Mouse (Mus musculus): ENCODE results near the gene Crmp1. TPM values are rescaled to one million over a fixed set of nuclear protein-coding genes. Genes with fewer than 3 reads are reported as not detected.

The Crmp1 gene
- polyA plus RNA-seq, 2 experiments, result 9.3 to 15.3 TPM

- no peak for TF ChIP-seq POLR2A (IDR thresholded peaks at IDR 0.05; ENCODE audit: borderline replicate concordance, extremely low read depth, insufficient read depth, insufficient read length)
- no peak overlapping the region for H3K4me2 ChIP-seq (replicated peaks; ENCODE audit: low read depth, low read length, severe bottlenecking)
- no peaks in the 10 kb centered on the region for H3K36me3 ChIP-seq (ENCODE audit: control insufficient read depth, insufficient read depth, low read length)
- DNase-seq (ENCODE audit: low spot score) (no peak), ATAC-seq (ENCODE audit: low FRiP score, low read depth) (no peak)
- H3K9me3 ChIP-seq (ENCODE audit: control insufficient read depth, low read length), result no peaks in the 10 kb centered on the region
- no peak overlapping the region for H3K27ac ChIP-seq (replicated peaks; ENCODE audit: low read depth, low read length)
- H3K4me1 ChIP-seq (ENCODE audit: control insufficient read depth, insufficient read depth, low read length), result no peaks in the 10 kb centered on the region
- H3K9ac ChIP-seq (ENCODE audit: low read depth, low read length, severe bottlenecking), result no peak overlapping the region
- no peak overlapping the region for H3K4me3 ChIP-seq (replicated peaks; ENCODE audit: low read length)
- H3K27me3 ChIP-seq (ENCODE audit: control insufficient read depth, insufficient read depth, low read length), result no peaks in the 10 kb centered on the region
- 73% methylated on average over 9 of the region's 9 CpGs for WGBS
These were observed 49.2 kb downstream of the Crmp1 start for GRCm38 (mm10) chr5:37290983-37291382.

DNA sequence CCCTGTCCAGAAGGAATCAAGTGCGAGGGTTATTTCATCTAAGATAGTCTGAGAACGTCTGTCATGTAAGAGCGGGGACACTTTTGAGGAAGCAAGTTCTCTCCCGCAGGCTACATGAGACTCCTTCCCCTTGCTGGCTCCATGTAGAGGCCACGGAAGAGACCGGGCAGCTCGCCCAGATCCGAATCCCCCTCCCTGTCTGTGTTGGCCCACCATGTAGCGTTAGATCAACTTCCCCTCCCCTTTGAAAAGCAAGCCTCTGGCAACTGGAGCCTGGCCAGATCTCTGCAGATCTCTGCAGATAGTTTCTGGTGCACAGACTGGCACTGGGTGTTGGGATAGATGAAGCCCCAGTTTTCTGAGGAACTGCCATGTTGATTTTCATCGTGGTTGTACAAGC is 55.0 kb downstream of the Crmp1 start:
- Histone ChIP-seq H3K4me2 (replicated peaks; ENCODE audit: low read depth, low read length, severe bottlenecking) (no peak overlapping the region), H3K27me3 (ENCODE audit: control insufficient read depth, insufficient read depth, low read length) (no peaks in the 10 kb centered on the region), H3K9me3 (ENCODE audit: control insufficient read depth, low read length) (no peaks in the 10 kb centered on the region), H3K9ac (ENCODE audit: low read depth, low read length, severe bottlenecking) (no peak overlapping the region), H3K27ac (replicated peaks; ENCODE audit: low read depth, low read length) (no peak overlapping the region), H3K36me3 (ENCODE audit: control insufficient read depth, insufficient read depth, low read length) (peaks cover 25% of the 10 kb centered on the region), H3K4me1 (ENCODE audit: control insufficient read depth, insufficient read depth, low read length) (no peaks in the 10 kb centered on the region), H3K4me3 (replicated peaks; ENCODE audit: low read length) (no peak overlapping the region)
- WGBS, result 61% methylated on average over 10 of the region's 10 CpGs
- DNase-seq (ENCODE audit: low spot score) (no peak), ATAC-seq (ENCODE audit: low FRiP score, low read depth) (no peak)
- TF ChIP-seq POLR2A (IDR thresholded peaks at IDR 0.05; ENCODE audit: borderline replicate concordance, extremely low read depth, insufficient read depth, insufficient read length), result no peak

DNA sequence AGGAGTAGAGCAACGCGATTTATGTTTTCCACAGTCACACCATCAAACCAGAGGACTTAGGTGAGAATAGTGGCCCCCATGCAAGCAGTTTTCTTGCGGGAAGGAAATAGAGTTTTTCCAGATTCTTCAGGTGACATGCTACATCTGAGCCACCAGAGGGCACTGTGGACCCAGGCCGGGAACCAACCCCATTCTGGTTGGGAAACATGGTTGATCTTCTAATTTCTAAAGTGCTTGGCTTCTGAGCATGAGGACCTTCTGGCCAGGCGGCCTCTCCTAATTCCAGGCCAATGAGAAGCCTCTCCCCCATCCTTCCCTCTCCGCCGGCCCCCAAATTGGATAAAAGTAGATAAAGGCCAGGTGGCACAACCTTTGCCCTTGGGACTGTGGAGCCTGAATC is 56.6 kb downstream of the Crmp1 start:
- ATAC-seq (ENCODE audit: low FRiP score, low read depth) (no peak), DNase-seq (ENCODE audit: low spot score) (peak; percentile 10)
- no peak overlapping the region for H3K4me2 ChIP-seq (replicated peaks; ENCODE audit: low read depth, low read length, severe bottlenecking)
- H3K27ac ChIP-seq (replicated peaks; ENCODE audit: low read depth, low read length), result no peak overlapping the region
- H3K27me3 ChIP-seq (ENCODE audit: control insufficient read depth, insufficient read depth, low read length), result no peaks in the 10 kb centered on the region
- no peak overlapping the region for H3K4me3 ChIP-seq (replicated peaks; ENCODE audit: low read length)
- TF ChIP-seq POLR2A (IDR thresholded peaks at IDR 0.05; ENCODE audit: borderline replicate concordance, extremely low read depth, insufficient read depth, insufficient read length), result peak; percentile 20; the same call in 1 of the 2 replicates
- H3K36me3 ChIP-seq (ENCODE audit: control insufficient read depth, insufficient read depth, low read length), result peaks cover 35% of the 10 kb centered on the region
- 22% methylated on average over 7 of the region's 7 CpGs for WGBS
- no peaks in the 10 kb centered on the region for H3K4me1 ChIP-seq (ENCODE audit: control insufficient read depth, insufficient read depth, low read length)
- no peak overlapping the region for H3K9ac ChIP-seq (ENCODE audit: low read depth, low read length, severe bottlenecking)
- no peaks in the 10 kb centered on the region for H3K9me3 ChIP-seq (ENCODE audit: control insufficient read depth, low read length)

DNA sequence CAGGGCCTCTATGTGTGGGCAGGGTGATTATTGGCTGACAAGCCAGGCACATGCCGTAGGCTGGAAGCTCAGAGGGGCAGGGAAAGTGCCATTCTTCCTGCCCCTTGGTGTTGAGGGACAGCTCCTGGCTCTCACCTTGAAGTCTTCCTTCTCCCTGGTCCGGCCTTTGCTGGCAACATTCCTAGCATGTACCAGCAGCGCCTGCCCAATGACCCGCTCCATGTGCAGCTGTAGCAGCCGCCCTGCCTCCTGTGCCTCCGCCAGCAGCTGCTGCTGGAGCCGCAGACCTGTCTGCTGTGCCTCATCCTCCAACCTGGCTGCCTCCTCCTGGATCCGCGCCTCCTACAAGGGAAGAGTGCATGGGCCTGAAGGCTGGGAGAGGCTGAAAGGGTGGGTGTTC is 68.3 kb downstream of the Crmp1 start:
- Histone ChIP-seq H3K4me3 (replicated peaks; ENCODE audit: low read length) (no peak overlapping the region), H3K9me3 (ENCODE audit: control insufficient read depth, low read length) (peaks cover 4% of the 10 kb centered on the region; the same call in 1 of the 2 replicates), H3K27ac (replicated peaks; ENCODE audit: low read depth, low read length) (no peak overlapping the region), H3K4me2 (replicated peaks; ENCODE audit: low read depth, low read length, severe bottlenecking) (no peak overlapping the region), H3K27me3 (ENCODE audit: control insufficient read depth, insufficient read depth, low read length) (no peaks in the 10 kb centered on the region), H3K9ac (ENCODE audit: low read depth, low read length, severe bottlenecking) (no peak overlapping the region), H3K4me1 (ENCODE audit: control insufficient read depth, insufficient read depth, low read length) (no peaks in the 10 kb centered on the region), H3K36me3 (ENCODE audit: control insufficient read depth, insufficient read depth, low read length) (peaks cover 96% of the 10 kb centered on the region)
- DNase-seq (ENCODE audit: low spot score) (no peak), ATAC-seq (ENCODE audit: low FRiP score, low read depth) (no peak)
- no peak for TF ChIP-seq POLR2A (IDR thresholded peaks at IDR 0.05; ENCODE audit: borderline replicate concordance, extremely low read depth, insufficient read depth, insufficient read length)
- WGBS, result 80% methylated on average over 9 of the region's 9 CpGs

DNA sequence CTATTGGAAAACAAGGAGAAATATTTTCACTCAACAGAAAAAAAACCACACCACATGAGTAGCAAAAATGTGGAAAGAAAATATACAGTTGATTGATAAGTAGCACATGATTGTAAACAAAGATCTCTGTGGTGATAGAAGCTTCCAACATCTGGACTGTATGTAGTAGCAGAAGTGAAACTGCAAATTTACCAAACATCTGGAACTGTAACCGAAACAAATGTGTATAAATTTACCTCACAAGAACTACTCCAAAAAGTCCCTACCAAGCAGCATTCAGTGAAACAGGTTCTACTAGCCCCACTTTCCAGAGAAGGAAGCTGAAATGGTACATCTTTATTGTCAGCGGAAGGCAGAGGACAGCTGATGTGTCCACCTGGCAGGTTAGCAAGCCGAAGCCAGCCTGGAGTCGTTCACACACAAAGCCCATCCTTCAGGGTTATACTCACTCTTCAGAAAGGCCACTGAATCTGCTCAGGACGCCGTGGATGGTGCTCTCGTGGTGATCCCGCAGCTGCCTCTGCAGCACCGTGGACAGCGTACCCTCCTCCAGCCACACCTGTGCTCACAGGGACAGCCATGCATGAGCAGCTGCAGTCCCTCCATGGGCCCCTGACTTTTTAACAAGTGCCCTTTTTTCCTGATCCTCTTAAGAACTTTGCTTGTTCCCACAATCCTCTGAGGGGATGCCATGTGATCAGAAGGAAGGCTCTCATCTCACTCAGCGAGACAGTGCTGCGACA is 71.4 kb downstream of the Crmp1 start:
- Histone ChIP-seq H3K27me3 (ENCODE audit: control insufficient read depth, insufficient read depth, low read length) (no peaks in the 10 kb centered on the region), H3K9ac (ENCODE audit: low read depth, low read length, severe bottlenecking) (no peak overlapping the region), H3K36me3 (ENCODE audit: control insufficient read depth, insufficient read depth, low read length) (peaks cover 96% of the 10 kb centered on the region), H3K4me1 (ENCODE audit: control insufficient read depth, insufficient read depth, low read length) (no peaks in the 10 kb centered on the region), H3K4me2 (replicated peaks; ENCODE audit: low read depth, low read length, severe bottlenecking) (no peak overlapping the region), H3K4me3 (replicated peaks; ENCODE audit: low read length) (no peak overlapping the region), H3K9me3 (ENCODE audit: control insufficient read depth, low read length) (peaks cover 8% of the 10 kb centered on the region; the same call in 1 of the 2 replicates), H3K27ac (replicated peaks; ENCODE audit: low read depth, low read length) (no peak overlapping the region)
- no peak for TF ChIP-seq POLR2A (IDR thresholded peaks at IDR 0.05; ENCODE audit: borderline replicate concordance, extremely low read depth, insufficient read depth, insufficient read length)
- ATAC-seq (ENCODE audit: low FRiP score, low read depth), result no peak
- WGBS, result 83% methylated on average over 12 of the region's 12 CpGs
- DNase-seq (ENCODE audit: low spot score), result no peak
